Mouse (Mus musculus): ENCODE data around the gene Tbc1d21. TPM values are rescaled to one million over a fixed set of nuclear protein-coding genes. Genes with fewer than 3 reads are reported as not detected.

Tbc1d21 gene
- polyA plus RNA-seq, 1 experiment from 2014 or later: not detected

- WGBS: 1% methylated on average over 72 of the region's 72 CpGs
- H3K9ac ChIP-seq (ENCODE audit: low read depth, low read length): peak overlapping the region; percentile 59
- H3K9me3 ChIP-seq (replicated peaks; ENCODE audit: control insufficient read depth, low read length, poor library complexity, severe bottlenecking): no peaks in the 10 kb centered on the region
- peaks cover 16% of the 10 kb centered on the region for H3K27me3 ChIP-seq (ENCODE audit: control insufficient read depth, insufficient read depth, low read depth, low read length)
- peaks cover 10% of the 10 kb centered on the region for H3K4me1 ChIP-seq (ENCODE audit: control insufficient read depth, insufficient read depth, low read length)
- ATAC-seq: 0 out of 2 replicates have a peak, but pooled peaks have one; percentile 25
- H3K4me2 ChIP-seq (ENCODE audit: low read length): peak overlapping the region; percentile 59
- peak overlapping the region; percentile 37 for H3K4me3 ChIP-seq (ENCODE audit: low read depth, low read length)
- H3K36me3 ChIP-seq (ENCODE audit: control insufficient read depth, insufficient read depth, low read length): no peaks in the 10 kb centered on the region
- no peak overlapping the region for H3K27ac ChIP-seq (ENCODE audit: low read length)
Observed at GRCm38 (mm10) chr9:58312196-58312943, 57.9 kb downstream of the Tbc1d21 start.

- ATAC-seq: no peak
- H3K27ac ChIP-seq (ENCODE audit: low read length): no peak overlapping the region
- peaks cover 10% of the 10 kb centered on the region for H3K4me1 ChIP-seq (ENCODE audit: control insufficient read depth, insufficient read depth, low read length)
- no peaks in the 10 kb centered on the region for H3K36me3 ChIP-seq (ENCODE audit: control insufficient read depth, insufficient read depth, low read length)
- peak overlapping the region; percentile 59; the same call in 1 of the 2 replicates for H3K4me2 ChIP-seq (ENCODE audit: low read length)
- peaks cover 16% of the 10 kb centered on the region for H3K27me3 ChIP-seq (ENCODE audit: control insufficient read depth, insufficient read depth, low read depth, low read length)
- no peaks in the 10 kb centered on the region for H3K9me3 ChIP-seq (replicated peaks; ENCODE audit: control insufficient read depth, low read length, poor library complexity, severe bottlenecking)
- H3K9ac ChIP-seq (ENCODE audit: low read depth, low read length): no peak overlapping the region
- 58% methylated on average over 33 of the region's 33 CpGs for WGBS
- peak overlapping the region; percentile 37; the same call in 1 of the 2 replicates for H3K4me3 ChIP-seq (ENCODE audit: low read depth, low read length)
Observed at GRCm38 (mm10) chr9:58311191-58311910, 58.9 kb downstream of the Tbc1d21 start.

DNA sequence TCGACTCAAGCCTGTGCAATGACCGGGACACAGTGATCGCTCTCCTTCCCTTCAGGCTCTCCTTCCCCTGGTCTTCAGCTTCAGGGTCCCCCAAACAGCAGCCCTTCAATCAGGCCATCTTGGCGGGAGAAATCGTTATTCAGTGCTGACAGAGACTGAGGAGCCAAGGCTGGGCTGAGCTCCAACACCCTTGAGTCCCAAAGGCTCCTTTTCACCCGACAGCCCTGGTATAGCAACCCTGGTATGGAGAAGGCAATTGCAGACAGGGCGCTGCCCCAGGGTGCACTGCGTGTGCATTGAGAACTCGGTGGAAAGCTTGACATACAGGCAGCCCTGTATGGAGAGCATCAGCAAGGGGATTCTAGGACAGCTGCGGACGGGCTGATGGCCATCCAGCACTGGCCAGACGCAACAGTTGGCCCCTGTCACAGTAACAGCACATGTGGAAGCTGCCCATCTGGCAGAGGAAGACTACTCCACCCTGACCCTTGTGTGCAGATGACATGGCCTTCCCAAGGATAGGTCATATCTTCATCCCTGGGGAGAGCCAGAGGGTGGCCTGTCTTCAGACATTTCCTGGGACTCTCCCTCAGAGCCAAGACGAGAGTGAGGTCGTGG lies 60.1 kb downstream of the Tbc1d21 start:
- peaks cover 13% of the 10 kb centered on the region for H3K4me1 ChIP-seq (ENCODE audit: control insufficient read depth, insufficient read depth, low read length)
- ATAC-seq: no peak

More for the DNA sequence above, 60.1 kb downstream of the Tbc1d21 start:
- Histone ChIP-seq H3K27ac (ENCODE audit: low read length) (no peak overlapping the region), H3K9me3 (replicated peaks; ENCODE audit: control insufficient read depth, low read length, poor library complexity, severe bottlenecking) (no peaks in the 10 kb centered on the region), H3K27me3 (ENCODE audit: control insufficient read depth, insufficient read depth, low read depth, low read length) (peaks cover 16% of the 10 kb centered on the region), H3K9ac (ENCODE audit: low read depth, low read length) (no peak overlapping the region), H3K4me3 (ENCODE audit: low read depth, low read length) (no peak overlapping the region), H3K4me2 (ENCODE audit: low read length) (no peak overlapping the region), H3K36me3 (ENCODE audit: control insufficient read depth, insufficient read depth, low read length) (no peaks in the 10 kb centered on the region)
- 84% methylated on average over 14 of the region's 14 CpGs for WGBS

Other genes with a start within 250 kb of the Tbc1d21 start
- 24.4 and 26.2 TPM in 2 replicates for gene Islr, start 166.1 kb downstream of the Tbc1d21 start, polyA plus RNA-seq (2015; fragmentation: Nextera tagmentation; extraction: Ambion mirVana)
- gene Islr2, start 166.1 kb downstream of the Tbc1d21 start, polyA plus RNA-seq (2015; fragmentation: Nextera tagmentation; extraction: Ambion mirVana): 38.0 and 42.3 TPM in 2 replicates
- gene Pml, start 120.7 kb downstream of the Tbc1d21 start, polyA plus RNA-seq (2015; fragmentation: Nextera tagmentation; extraction: Ambion mirVana): 3.5 and 3.9 TPM in 2 replicates
- 134 and 144 TPM in 2 replicates for gene Stoml1, start 117.3 kb downstream of the Tbc1d21 start, polyA plus RNA-seq (2015; fragmentation: Nextera tagmentation; extraction: Ambion mirVana)
- gene Loxl1, start 57.3 kb downstream of the Tbc1d21 start, polyA plus RNA-seq (2015; fragmentation: Nextera tagmentation; extraction: Ambion mirVana): 4.8 and 5.1 TPM in 2 replicates
- gene Insyn1, start 118.1 kb upstream of the Tbc1d21 start, polyA plus RNA-seq (2015; fragmentation: Nextera tagmentation; extraction: Ambion mirVana): 6.7 and 7.2 TPM in 2 replicates
- 28.9 and 30.9 TPM in 2 replicates for gene Cd276, start 185.0 kb upstream of the Tbc1d21 start, polyA plus RNA-seq (2015; fragmentation: Nextera tagmentation; extraction: Ambion mirVana)
- gene Nptn, start 211.8 kb upstream of the Tbc1d21 start, polyA plus RNA-seq (2015; fragmentation: Nextera tagmentation; extraction: Ambion mirVana): 174 and 197 TPM in 2 replicates

All from midbrain, embryonic 16.5 days (tissue).